Mouse (Mus musculus): ENCODE results near the gene Plekhm3. TPM values are rescaled to one million over a fixed set of nuclear protein-coding genes. Genes with fewer than 3 reads are reported as not detected.

Gene Plekhm3
- polyA plus RNA-seq, 1 experiment: 4.8 TPM

- H3K27ac ChIP-seq (ENCODE audit: control insufficient read depth, insufficient read depth, low read length): no peak overlapping the region
- WGBS: 26% methylated on average over 3 of the region's 3 CpGs
These were observed 80.3 kb downstream of the Plekhm3 start for GRCm38 (mm10) chr1:64876276-64876675.

GRCm38 (mm10) chr1:64875712-64876111 is 80.9 kb downstream of the Plekhm3 start:
- Histone ChIP-seq H3K27ac (ENCODE audit: control insufficient read depth, insufficient read depth, low read length) (0 out of 2 replicates have a peak overlapping the region, but pooled peaks have one; percentile 29), H3K27me3 (ENCODE audit: control insufficient read depth, insufficient read depth, low read length) (no peaks in the 10 kb centered on the region), H3K4me3 (ENCODE audit: control insufficient read depth, insufficient read depth, low read length) (no peak overlapping the region), H3K4me1 (replicated peaks; ENCODE audit: control insufficient read depth, insufficient read depth, low read length) (peaks cover 11% of the 10 kb centered on the region), H3K36me3 (ENCODE audit: control insufficient read depth, insufficient read depth, low read length) (no peaks in the 10 kb centered on the region)
- DNase-seq: no peak
- 49% methylated on average over 5 of the region's 5 CpGs for whole genome bisulfite sequencing
- TF ChIP-seq POLR2A (IDR thresholded peaks at IDR 0.05; ENCODE audit: control insufficient read depth, extremely low read depth, insufficient read depth, low read length, poor library complexity) (no peak), CTCF (IDR thresholded peaks at IDR 0.05; ENCODE audit: borderline replicate concordance, control insufficient read depth, extremely low read depth, insufficient read depth, low read length, poor library complexity) (no peak)

More at GRCm38 (mm10) chr1:64876276-64876675, 80.3 kb downstream of the Plekhm3 start:
- H3K36me3 ChIP-seq (ENCODE audit: control insufficient read depth, insufficient read depth, low read length): no peaks in the 10 kb centered on the region
- no peak for TF ChIP-seq POLR2A (IDR thresholded peaks at IDR 0.05; ENCODE audit: control insufficient read depth, extremely low read depth, insufficient read depth, low read length, poor library complexity)
- TF ChIP-seq CTCF (IDR thresholded peaks at IDR 0.05; ENCODE audit: borderline replicate concordance, control insufficient read depth, extremely low read depth, insufficient read depth, low read length, poor library complexity): no peak
- no peak overlapping the region for H3K4me3 ChIP-seq (ENCODE audit: control insufficient read depth, insufficient read depth, low read length)
- peaks cover 11% of the 10 kb centered on the region for H3K4me1 ChIP-seq (replicated peaks; ENCODE audit: control insufficient read depth, insufficient read depth, low read length)
- H3K27me3 ChIP-seq (ENCODE audit: control insufficient read depth, insufficient read depth, low read length): no peaks in the 10 kb centered on the region
- peak; percentile 35 for DNase-seq

GRCm38 (mm10) chr1:64875156-64875555 is 81.5 kb downstream of the Plekhm3 start:
- no peaks in the 10 kb centered on the region for H3K36me3 ChIP-seq (ENCODE audit: control insufficient read depth, insufficient read depth, low read length)
- peaks cover 11% of the 10 kb centered on the region for H3K4me1 ChIP-seq (replicated peaks; ENCODE audit: control insufficient read depth, insufficient read depth, low read length)
- H3K27me3 ChIP-seq (ENCODE audit: control insufficient read depth, insufficient read depth, low read length): no peaks in the 10 kb centered on the region
- H3K27ac ChIP-seq (ENCODE audit: control insufficient read depth, insufficient read depth, low read length): no peak overlapping the region
- TF ChIP-seq CTCF (IDR thresholded peaks at IDR 0.05; ENCODE audit: borderline replicate concordance, control insufficient read depth, extremely low read depth, insufficient read depth, low read length, poor library complexity): no peak
- TF ChIP-seq POLR2A (IDR thresholded peaks at IDR 0.05; ENCODE audit: control insufficient read depth, extremely low read depth, insufficient read depth, low read length, poor library complexity): no peak
- WGBS: 98% methylated on average over 1 of the region's 1 CpGs
- DNase-seq: no peak
- H3K4me3 ChIP-seq (ENCODE audit: control insufficient read depth, insufficient read depth, low read length): no peak overlapping the region

GRCm38 (mm10) chr1:64871956-64872355 is 84.7 kb downstream of the Plekhm3 start:
- H3K36me3 ChIP-seq (ENCODE audit: control insufficient read depth, insufficient read depth, low read length): no peaks in the 10 kb centered on the region
- peaks cover 23% of the 10 kb centered on the region for H3K4me1 ChIP-seq (replicated peaks; ENCODE audit: control insufficient read depth, insufficient read depth, low read length)
- H3K27me3 ChIP-seq (ENCODE audit: control insufficient read depth, insufficient read depth, low read length): no peaks in the 10 kb centered on the region
- 31% methylated on average over 5 of the region's 5 CpGs for WGBS
- no peak overlapping the region; the same call in 1 of the 2 replicates for H3K27ac ChIP-seq (ENCODE audit: control insufficient read depth, insufficient read depth, low read length)
- H3K4me3 ChIP-seq (ENCODE audit: control insufficient read depth, insufficient read depth, low read length): no peak overlapping the region
- TF ChIP-seq POLR2A (IDR thresholded peaks at IDR 0.05; ENCODE audit: control insufficient read depth, extremely low read depth, insufficient read depth, low read length, poor library complexity) (no peak), CTCF (IDR thresholded peaks at IDR 0.05; ENCODE audit: borderline replicate concordance, control insufficient read depth, extremely low read depth, insufficient read depth, low read length, poor library complexity) (no peak)
- DNase-seq: peak; percentile 30

GRCm38 (mm10) chr1:64867684-64868083 is 88.9 kb downstream of the Plekhm3 start:
- TF ChIP-seq CTCF (IDR thresholded peaks at IDR 0.05; ENCODE audit: borderline replicate concordance, control insufficient read depth, extremely low read depth, insufficient read depth, low read length, poor library complexity) (no peak), POLR2A (IDR thresholded peaks at IDR 0.05; ENCODE audit: control insufficient read depth, extremely low read depth, insufficient read depth, low read length, poor library complexity) (no peak)
- no peak overlapping the region for H3K27ac ChIP-seq (ENCODE audit: control insufficient read depth, insufficient read depth, low read length)
- peaks cover 17% of the 10 kb centered on the region for H3K4me1 ChIP-seq (replicated peaks; ENCODE audit: control insufficient read depth, insufficient read depth, low read length)
- no peak for DNase-seq
- H3K4me3 ChIP-seq (ENCODE audit: control insufficient read depth, insufficient read depth, low read length): no peak overlapping the region
- WGBS: 46% methylated on average over 4 of the region's 4 CpGs
- no peaks in the 10 kb centered on the region for H3K27me3 ChIP-seq (ENCODE audit: control insufficient read depth, insufficient read depth, low read length)
- no peaks in the 10 kb centered on the region for H3K36me3 ChIP-seq (ENCODE audit: control insufficient read depth, insufficient read depth, low read length)

GRCm38 (mm10) chr1:64866140-64866539 is 90.5 kb downstream of the Plekhm3 start:
- Histone ChIP-seq H3K4me1 (replicated peaks; ENCODE audit: control insufficient read depth, insufficient read depth, low read length) (peaks cover 13% of the 10 kb centered on the region), H3K27ac (ENCODE audit: control insufficient read depth, insufficient read depth, low read length) (no peak overlapping the region), H3K36me3 (ENCODE audit: control insufficient read depth, insufficient read depth, low read length) (no peaks in the 10 kb centered on the region), H3K4me3 (ENCODE audit: control insufficient read depth, insufficient read depth, low read length) (no peak overlapping the region), H3K27me3 (ENCODE audit: control insufficient read depth, insufficient read depth, low read length) (no peaks in the 10 kb centered on the region)
- TF ChIP-seq CTCF (IDR thresholded peaks at IDR 0.05; ENCODE audit: borderline replicate concordance, control insufficient read depth, extremely low read depth, insufficient read depth, low read length, poor library complexity) (no peak), POLR2A (IDR thresholded peaks at IDR 0.05; ENCODE audit: control insufficient read depth, extremely low read depth, insufficient read depth, low read length, poor library complexity) (no peak)
- 56% methylated on average over 1 of the region's 1 CpGs for WGBS
- DNase-seq: no peak

All from thymus, adult 2 months (tissue).